Mouse (Mus musculus): ENCODE measurements around the gene Slc13a2. TPM values are rescaled to one million over a fixed set of nuclear protein-coding genes. Genes with fewer than 3 reads are reported as not detected.

The Slc13a2 gene
- polyA plus RNA-seq, 1 experiment = not detected

DNA sequence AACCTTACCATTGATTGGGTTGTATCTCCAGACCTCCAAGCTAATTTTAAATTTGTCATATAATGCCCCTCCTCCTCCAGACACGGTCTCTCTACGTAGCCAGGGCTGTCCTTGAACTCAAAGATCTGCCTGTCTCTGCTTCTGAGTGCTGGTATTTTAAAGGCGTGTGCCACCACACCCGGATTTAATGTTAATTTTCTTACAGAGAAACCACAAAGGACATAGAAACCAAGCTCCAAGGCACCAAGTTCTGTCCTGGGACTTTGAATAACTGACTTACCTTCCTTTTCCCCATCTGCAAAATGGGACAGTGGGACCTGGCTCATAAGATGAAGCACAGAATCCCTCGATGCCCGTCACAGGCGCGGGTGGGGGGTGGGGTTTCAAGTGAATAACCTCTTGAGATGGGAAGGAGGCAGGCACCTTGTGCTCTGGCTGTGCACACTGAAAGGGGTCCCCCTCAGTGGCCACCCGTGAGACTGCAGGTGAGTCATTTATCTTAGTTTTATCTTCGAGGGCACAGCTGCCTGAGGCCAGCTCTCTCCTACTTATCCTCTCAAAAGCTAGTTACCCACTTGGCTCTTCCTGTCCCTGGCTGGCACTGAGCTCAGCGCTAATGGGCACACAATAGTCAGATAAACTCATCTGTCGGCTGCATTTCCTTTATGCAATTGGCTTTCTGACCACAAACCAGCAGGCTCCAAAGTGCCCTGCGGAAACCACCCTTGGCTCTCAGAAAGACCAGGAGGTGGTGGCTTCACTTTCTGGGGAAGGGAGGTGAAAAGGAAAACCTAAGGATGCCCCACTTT, 612 bp downstream of the Slc13a2 start:
- Histone ChIP-seq H3K27ac (ENCODE audit: insufficient read depth, low read length) (no peak overlapping the region), H3K4me3 (ENCODE audit: insufficient read depth, low read length) (no peak overlapping the region), H3K4me1 (ENCODE audit: control insufficient read depth, insufficient read depth, low read length) (no peaks in the 10 kb centered on the region)
- TF ChIP-seq CTCF (IDR thresholded peaks at IDR 0.05; ENCODE audit: extremely low read depth, insufficient read depth, low read length) = no peak
- no peak for TF ChIP-seq POLR2A (IDR thresholded peaks at IDR 0.05; ENCODE audit: extremely low read depth, insufficient read depth, low read length)

DNA sequence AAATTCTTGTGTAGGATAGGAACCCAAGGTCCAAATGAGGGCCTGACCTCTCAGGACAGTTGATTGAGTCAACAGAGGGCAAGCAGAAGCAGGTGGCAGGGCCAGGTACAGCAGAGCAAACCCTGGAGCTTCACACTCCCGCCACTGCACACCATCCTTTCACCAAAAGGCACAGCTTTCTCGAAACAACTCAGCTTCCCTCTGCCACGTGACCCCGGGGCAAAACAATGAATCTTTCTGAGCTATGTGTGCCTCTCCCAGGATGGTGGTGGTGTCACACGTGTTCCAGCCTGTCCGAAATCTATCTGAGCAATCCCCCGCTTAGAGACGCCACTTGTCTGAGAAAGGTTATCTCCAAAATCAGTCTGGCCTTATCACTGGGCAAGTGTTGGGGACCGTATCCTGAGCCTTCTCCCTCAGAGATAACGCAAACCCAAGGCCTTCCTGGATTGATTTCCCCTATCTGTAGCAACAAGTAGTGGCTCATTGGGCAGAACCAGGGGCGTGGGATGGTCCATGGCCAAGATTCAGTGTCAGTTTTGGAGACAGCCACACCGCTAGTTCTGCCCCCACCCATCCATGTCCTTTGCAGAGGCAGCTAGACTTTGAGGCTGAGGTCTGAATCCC, 1.6 kb downstream of the Slc13a2 start:
- H3K4me3 ChIP-seq (ENCODE audit: insufficient read depth, low read length) = no peak overlapping the region
- no peaks in the 10 kb centered on the region for H3K4me1 ChIP-seq (ENCODE audit: control insufficient read depth, insufficient read depth, low read length)
- H3K27ac ChIP-seq (ENCODE audit: insufficient read depth, low read length) = no peak overlapping the region
- TF ChIP-seq POLR2A (IDR thresholded peaks at IDR 0.05; ENCODE audit: extremely low read depth, insufficient read depth, low read length) (no peak), CTCF (IDR thresholded peaks at IDR 0.05; ENCODE audit: extremely low read depth, insufficient read depth, low read length) (no peak)

DNA sequence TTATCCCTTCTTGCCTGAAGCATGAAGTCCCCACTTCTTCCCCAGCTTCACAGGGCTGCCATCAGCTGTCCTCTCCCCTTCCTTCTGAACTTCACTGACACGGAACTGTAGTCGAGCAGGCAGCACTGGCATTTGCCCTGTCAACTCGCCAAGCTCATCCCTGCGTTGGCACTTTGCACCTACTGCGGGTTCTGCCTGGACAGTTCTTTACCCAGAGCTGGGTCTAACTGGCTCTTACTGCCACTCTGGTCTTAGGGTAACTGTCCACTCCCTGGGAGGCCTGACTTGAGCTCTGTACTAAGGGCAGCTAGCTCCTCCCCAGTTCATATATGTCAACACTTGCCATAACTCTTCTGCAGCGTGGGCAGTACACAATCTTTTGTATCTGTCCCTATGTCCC, 5.2 kb downstream of the Slc13a2 start:
- Histone ChIP-seq H3K27ac (ENCODE audit: insufficient read depth, low read length) (no peak overlapping the region), H3K4me3 (ENCODE audit: insufficient read depth, low read length) (no peak overlapping the region), H3K4me1 (ENCODE audit: control insufficient read depth, insufficient read depth, low read length) (no peaks in the 10 kb centered on the region)
- TF ChIP-seq POLR2A (IDR thresholded peaks at IDR 0.05; ENCODE audit: extremely low read depth, insufficient read depth, low read length) (no peak), CTCF (IDR thresholded peaks at IDR 0.05; ENCODE audit: extremely low read depth, insufficient read depth, low read length) (no peak)

GRCm38 (mm10) chr11:78412861-78413260, 9.2 kb downstream of the Slc13a2 start:
- TF ChIP-seq CTCF (IDR thresholded peaks at IDR 0.05; ENCODE audit: extremely low read depth, insufficient read depth, low read length) (no peak), POLR2A (IDR thresholded peaks at IDR 0.05; ENCODE audit: extremely low read depth, insufficient read depth, low read length) (no peak)
- H3K4me1 ChIP-seq (ENCODE audit: control insufficient read depth, insufficient read depth, low read length) = 0 out of 2 replicates have a peak, but pooled peaks cover 1% of the 10 kb centered on the region
- H3K4me3 ChIP-seq (ENCODE audit: insufficient read depth, low read length) = no peak overlapping the region
- H3K27ac ChIP-seq (ENCODE audit: insufficient read depth, low read length) = no peak overlapping the region

- TF ChIP-seq POLR2A (IDR thresholded peaks at IDR 0.05; ENCODE audit: extremely low read depth, insufficient read depth, low read length) = no peak
- TF ChIP-seq CTCF (IDR thresholded peaks at IDR 0.05; ENCODE audit: extremely low read depth, insufficient read depth, low read length) = no peak
- H3K4me1 ChIP-seq (ENCODE audit: control insufficient read depth, insufficient read depth, low read length) = 0 out of 2 replicates have a peak, but pooled peaks cover 1% of the 10 kb centered on the region
- H3K4me3 ChIP-seq (ENCODE audit: insufficient read depth, low read length) = no peak overlapping the region
- H3K27ac ChIP-seq (ENCODE audit: insufficient read depth, low read length) = no peak overlapping the region
Observed at GRCm38 (mm10) chr11:78412324-78412850, 9.6 kb downstream of the Slc13a2 start.

- Histone ChIP-seq H3K4me1 (ENCODE audit: control insufficient read depth, insufficient read depth, low read length) (0 out of 2 replicates have a peak, but pooled peaks cover 1% of the 10 kb centered on the region), H3K27ac (ENCODE audit: insufficient read depth, low read length) (no peak overlapping the region), H3K4me3 (ENCODE audit: insufficient read depth, low read length) (no peak overlapping the region)
- TF ChIP-seq CTCF (IDR thresholded peaks at IDR 0.05; ENCODE audit: extremely low read depth, insufficient read depth, low read length) (no peak), POLR2A (IDR thresholded peaks at IDR 0.05; ENCODE audit: extremely low read depth, insufficient read depth, low read length) (no peak)
Observed at GRCm38 (mm10) chr11:78411606-78412323, 10.3 kb downstream of the Slc13a2 start.

DNA sequence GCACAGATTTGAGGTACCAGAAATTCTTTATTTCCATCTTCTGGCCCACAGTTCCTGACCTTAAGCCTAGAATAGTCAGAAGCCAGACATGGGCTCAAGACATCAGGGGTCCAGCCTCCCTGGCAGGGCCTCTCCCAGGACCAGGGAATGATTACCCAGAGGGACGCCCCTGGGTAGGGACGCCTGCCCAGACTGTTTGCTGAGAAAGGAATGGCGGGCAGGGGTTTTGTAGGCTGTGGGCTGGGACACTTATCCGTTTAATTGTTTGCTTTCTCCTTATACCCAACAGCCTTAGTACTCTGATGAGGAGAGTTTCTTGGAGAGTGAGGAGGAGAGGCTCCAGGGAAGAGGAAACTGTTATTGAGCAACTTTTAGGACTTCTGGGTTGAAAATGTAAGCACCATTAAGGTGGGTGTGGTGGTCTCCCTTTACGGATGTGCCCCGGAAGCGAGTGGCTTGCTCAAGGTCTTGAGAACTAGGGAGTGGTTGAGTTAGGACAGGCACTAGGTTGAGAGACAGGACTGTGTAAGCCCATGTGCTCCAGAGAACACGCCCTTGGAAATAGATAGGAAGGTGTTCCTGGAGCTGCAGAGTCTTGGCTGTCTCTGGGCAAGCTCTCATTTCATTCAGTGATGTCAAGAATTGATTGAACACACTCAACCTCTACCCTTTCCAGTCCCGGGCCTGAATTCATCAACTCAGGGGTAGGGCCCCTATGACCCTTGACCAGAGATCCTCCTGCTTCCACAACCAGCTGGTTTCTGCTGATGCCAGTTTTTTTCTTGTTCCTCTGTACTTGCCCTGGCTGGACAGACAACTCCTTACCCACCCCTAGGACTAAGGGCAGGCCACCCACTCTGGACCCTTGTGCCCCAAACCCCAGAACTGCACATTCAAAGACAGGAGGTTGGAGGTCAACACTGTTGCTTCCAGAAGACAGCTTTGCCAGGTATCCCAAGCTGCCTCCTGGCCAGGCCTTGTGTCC, 13.5 kb downstream of the Slc13a2 start:
- Histone ChIP-seq H3K4me1 (ENCODE audit: control insufficient read depth, insufficient read depth, low read length) (0 out of 2 replicates have a peak, but pooled peaks cover 1% of the 10 kb centered on the region), H3K4me3 (ENCODE audit: insufficient read depth, low read length) (no peak overlapping the region), H3K27ac (ENCODE audit: insufficient read depth, low read length) (no peak overlapping the region)
- TF ChIP-seq CTCF (IDR thresholded peaks at IDR 0.05; ENCODE audit: extremely low read depth, insufficient read depth, low read length) (no peak), POLR2A (IDR thresholded peaks at IDR 0.05; ENCODE audit: extremely low read depth, insufficient read depth, low read length) (no peak)

- H3K4me1 ChIP-seq (ENCODE audit: control insufficient read depth, insufficient read depth, low read length) = no peaks in the 10 kb centered on the region
- H3K4me3 ChIP-seq (ENCODE audit: insufficient read depth, low read length) = no peak overlapping the region
- no peak overlapping the region for H3K27ac ChIP-seq (ENCODE audit: insufficient read depth, low read length)
- TF ChIP-seq POLR2A (IDR thresholded peaks at IDR 0.05; ENCODE audit: extremely low read depth, insufficient read depth, low read length) (no peak), CTCF (IDR thresholded peaks at IDR 0.05; ENCODE audit: extremely low read depth, insufficient read depth, low read length) (no peak)
Observed at GRCm38 (mm10) chr11:78402062-78402461, 20.0 kb downstream of the Slc13a2 start.

Measured in cortical plate, adult 2 months (tissue).